Mouse (Mus musculus) mesoderm, embryonic 11.5 days (tissue): ENCODE results near the gene Hist2h3b.

ENCODE experiments used
- DNase-seq: peaks from one replicate; pipeline ENCODE4 v3.0.0-alpha.2; 2012; ENCODE audit warnings: low read depth, low spot score

Hist2h3b gene

GRCm38 (mm10) chr3:96293787-96294186 lies 25.3 kb downstream of the Hist2h3b start, which contains the start of gene Fcgr1:
TSS of gene Fcgr1 (minus strand) at chr3:96293969.
- DNase-seq: no peak

- DNase-seq: no peak
These were observed 29.9 kb downstream of the Hist2h3b start for GRCm38 (mm10) chr3:96298360-96298759.

- DNase-seq: no peak
These were observed 31.1 kb downstream of the Hist2h3b start for GRCm38 (mm10) chr3:96299562-96299961.

GRCm38 (mm10) chr3:96300706-96301529 lies 32.5 kb downstream of the Hist2h3b start:
- DNase-seq: no peak

- no peak for DNase-seq
These were observed 33.6 kb downstream of the Hist2h3b start for GRCm38 (mm10) chr3:96302076-96302475.

GRCm38 (mm10) chr3:96306506-96306905 lies 38.1 kb downstream of the Hist2h3b start:
- no peak for DNase-seq

GRCm38 (mm10) chr3:96309441-96309840 lies 41.0 kb downstream of the Hist2h3b start:
- no peak for DNase-seq

GRCm38 (mm10) chr3:96312341-96313098 lies 44.1 kb downstream of the Hist2h3b start:
- DNase-seq: no peak
